In genomic region chr17:87330250-87330920, GRCm38 (mm10) we compare ENCODE assay signal across 7 mouse cellular contexts. TPM values are rescaled to one million over a fixed set of nuclear protein-coding genes. Genes with fewer than 3 reads are reported as not detected.
A peak's percentile ranks its signal among the peaks of the same experiment; 100 is the strongest.
DNase-seq lines count a peak whose midpoint lies in the region; ATAC-seq and TF ChIP-seq lines count a peak whose summit lies in the region.

No protein-coding gene starts in this region.

- H3K4me1 ChIP-seq in cerebellum, adult 2 months (ENCODE audit: control insufficient read depth, insufficient read depth, low read length) = peaks cover 62% of the 10 kb centered on the region

- no peaks in the 10 kb centered on the region for H3K27me3 ChIP-seq in cerebellum, adult 2 months (ENCODE audit: control insufficient read depth, insufficient read depth, low read length)

- no peak for TF ChIP-seq CTCF in cerebellum, adult 2 months (IDR thresholded peaks at IDR 0.05; ENCODE audit: borderline replicate concordance, insufficient read depth, low read depth, low read length)

- peak overlapping the region; percentile 24 for H3K4me3 ChIP-seq in cerebellum, adult 2 months (replicated peaks; ENCODE audit: insufficient read depth, low read depth, low read length)

- H3K27ac ChIP-seq in cerebellum, adult 2 months (ENCODE audit: insufficient read depth, low read length) = peak overlapping the region; percentile 88

- DNase-seq in brain, adult 2 months (ENCODE audit: low read depth, low spot score) = peak; percentile 97
- DNase-seq in cerebellum, adult 2 months = peak; percentile 85 to 88
- DNase-seq in frontal cortex, postnatal 36 days (ENCODE audit: low spot score in 2 of 2) = peak; percentile 89 to 92
- DNase-seq in left cerebral cortex, postnatal 10 days (ENCODE audit: extremely low spot score in 1 of 2, low spot score in 2 of 2) = peak; percentile 77 to 81
- DNase-seq in right cerebral cortex, postnatal 10 days (ENCODE audit: low spot score in 2 of 2) = peak; percentile 89 to 93
- DNase-seq in thymus, postnatal 0 days (ENCODE audit: low spot score) = no peak

- 5% methylated on average over 22 of the region's 22 CpGs for WGBS in cerebellum, adult 2 months

- ATAC-seq in megakaryocyte-erythroid progenitor cell, adult 5-6 weeks (replicated peaks; ENCODE audit: low FRiP score, low TSS enrichment, poor library complexity, severe bottlenecking) = no peak

- peak; percentile 37; the same call in 1 of the 2 replicates for TF ChIP-seq POLR2A in cerebellum, adult 2 months (IDR thresholded peaks at IDR 0.05; ENCODE audit: borderline replicate concordance, insufficient read depth, low read length)

- intact Hi-C loops in left cerebral cortex, postnatal 10 days (cut with DNase I) = loop anchor here (5.0 kb wide), 2 partner anchors 42 to 117 kb away; partner anchors contain the start of gene Calm2

RNA-seq across cellular contexts. Expression of gene Ttc7, which starts 47.7 kb away (rescaled TPM):
- 5.9 and 6.3 TPM in 2 replicates for polyA plus RNA-seq in cerebellum, adult 2 months (2012; rRNA removed)
- 10 to 100 TPM in 1 of 2 experiments, 1 to 10 TPM in 1; 6.7 to 10.8 TPM for total RNA-seq in left cerebral cortex, postnatal 10 days (2021)
- polyA plus RNA-seq in thymus, postnatal 0 days (2015; fragmentation: Nextera tagmentation; extraction: Ambion mirVana) = 31.2 and 33.5 TPM in 2 replicates
- 56.9 and 94.9 TPM in 2 replicates for total RNA-seq in megakaryocyte-erythroid progenitor cell, adult 5-6 weeks (2014; fragmentation: Nextera tagmentation)
- total RNA-seq in megakaryocyte-erythroid progenitor cell, adult 5-6 weeks (2017) = 34.2 and 49.5 TPM in 2 replicates
